Mouse (Mus musculus): ENCODE measurements around the gene Zfp326.

Zfp326 gene

DNA sequence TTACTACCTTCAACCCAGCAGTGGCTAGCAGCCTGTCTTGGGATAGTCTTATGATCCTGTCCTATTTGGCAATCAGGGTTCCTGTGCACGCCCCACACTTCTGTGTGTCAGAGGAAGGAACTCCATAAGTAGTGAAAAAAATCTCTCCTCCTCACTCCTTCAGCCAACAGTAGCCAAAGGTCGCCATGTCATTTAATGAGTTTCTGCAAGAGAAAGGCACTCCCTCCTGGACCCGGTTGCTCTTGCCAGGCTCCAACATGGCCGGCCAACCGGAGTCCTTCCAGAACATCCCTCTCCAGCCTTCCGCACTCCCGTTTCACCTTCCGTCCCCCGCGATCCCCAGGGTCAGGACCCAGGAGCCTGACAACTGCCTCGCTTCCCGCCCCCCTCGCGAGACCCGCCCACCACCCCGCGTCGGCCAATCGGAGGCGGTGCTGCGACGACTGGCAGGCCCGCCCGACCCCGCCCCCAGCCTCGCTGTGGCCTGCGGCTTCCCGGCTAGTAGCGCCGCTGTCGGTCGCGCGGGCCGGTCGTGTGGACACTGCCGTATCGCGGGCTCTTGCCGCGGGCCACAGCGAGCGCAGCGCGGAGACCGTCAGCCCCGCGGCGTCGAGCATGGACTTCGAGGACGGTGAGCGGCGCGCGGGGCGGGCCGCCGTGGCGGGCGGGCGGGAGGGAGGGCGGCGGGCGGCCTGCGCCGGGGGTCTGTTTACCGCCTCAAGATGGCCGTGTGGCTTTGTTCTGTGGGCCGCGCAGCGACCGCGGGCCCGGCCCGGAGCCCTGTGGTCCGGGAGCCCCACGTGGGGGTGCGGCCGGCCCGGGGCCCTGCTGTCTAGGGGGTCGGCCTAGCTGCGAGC lies at the start of gene Zfp326:
Gene Zfp326, plus strand, starts transcription at position 498 of the 857 bp plus-strand sequence.
- peak; percentile 98 for DNase-seq (ENCODE audit: low read depth, low spot score)

DNA sequence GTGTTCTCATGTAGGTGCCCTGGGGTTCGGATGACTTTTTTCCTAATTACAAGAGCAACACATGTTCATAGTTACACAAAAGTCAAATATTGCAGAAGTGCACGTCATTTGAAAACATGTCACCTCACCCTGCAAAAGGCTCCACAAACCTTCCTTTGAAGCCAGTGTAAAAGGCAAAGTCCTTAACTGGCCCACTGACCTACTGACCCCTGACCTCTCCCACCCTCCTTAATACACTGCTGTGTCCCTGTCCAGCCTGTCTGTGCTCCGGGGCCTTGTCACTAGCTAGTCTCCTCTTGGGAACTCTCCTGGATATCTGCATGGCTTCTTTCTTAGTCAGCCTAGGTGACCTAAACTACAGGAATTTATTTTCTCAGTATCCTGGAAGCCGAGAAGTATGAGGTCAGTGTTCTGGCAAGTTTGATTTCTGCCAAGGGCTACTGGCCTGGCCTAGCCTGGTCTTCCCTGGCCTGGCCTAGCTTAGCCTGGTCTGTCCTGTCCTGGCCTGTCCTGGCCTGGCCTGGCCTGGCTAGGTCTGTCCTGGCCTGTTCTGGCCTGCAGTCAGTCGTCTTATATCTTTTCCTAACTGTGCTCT lies 49.4 kb upstream of the Zfp326 start:
- no peak for DNase-seq (ENCODE audit: low read depth, low spot score)

DNA sequence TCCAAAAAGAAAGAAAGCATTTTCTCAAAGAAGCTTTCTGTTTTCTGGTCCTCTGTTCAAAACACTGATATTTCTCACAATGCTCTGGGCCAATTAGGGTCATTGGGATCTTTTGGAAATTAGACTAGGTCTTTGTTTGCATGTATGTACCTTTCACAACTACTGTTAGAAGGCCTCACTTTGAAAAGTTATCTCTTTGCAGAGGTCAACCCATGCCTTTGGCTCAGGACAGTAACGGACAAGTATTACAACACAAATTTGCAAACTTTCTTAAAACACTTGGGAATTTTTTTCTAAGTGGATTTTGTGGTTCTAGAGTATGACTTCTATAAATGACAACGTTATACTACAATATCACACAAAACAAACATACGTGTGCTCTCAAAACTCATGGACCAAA lies 48.3 kb upstream of the Zfp326 start:
- DNase-seq (ENCODE audit: low read depth, low spot score) = no peak

DNA sequence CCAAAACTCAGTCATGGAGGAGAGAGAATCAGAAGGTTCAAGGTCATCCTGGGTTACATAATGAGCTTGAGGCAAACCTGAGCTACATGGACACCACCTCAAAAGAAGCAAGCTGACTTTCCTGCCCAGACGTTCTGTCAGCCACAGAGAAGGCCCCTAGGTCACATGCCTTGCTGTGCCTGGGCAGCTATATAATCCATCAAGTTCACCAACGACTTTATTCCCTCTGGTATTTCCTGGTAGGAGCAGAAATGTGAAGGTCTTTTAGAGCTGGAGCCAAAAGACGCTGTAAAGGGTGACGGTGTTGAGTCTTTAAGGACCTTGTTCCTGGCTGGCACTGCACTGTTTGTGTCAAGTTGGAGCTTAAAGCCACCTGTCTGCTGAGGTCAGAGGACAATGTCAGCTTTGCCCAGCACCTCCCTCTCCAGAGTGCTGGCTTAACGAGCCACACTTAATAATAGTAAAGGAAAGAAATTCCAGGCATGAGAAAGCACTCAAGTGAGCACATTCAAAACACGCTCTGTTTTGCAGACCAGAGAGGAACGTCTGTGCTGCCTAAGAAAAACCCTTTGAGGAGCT lies 47.3 kb upstream of the Zfp326 start:
- DNase-seq (ENCODE audit: low read depth, low spot score) = peak; percentile 44

DNA sequence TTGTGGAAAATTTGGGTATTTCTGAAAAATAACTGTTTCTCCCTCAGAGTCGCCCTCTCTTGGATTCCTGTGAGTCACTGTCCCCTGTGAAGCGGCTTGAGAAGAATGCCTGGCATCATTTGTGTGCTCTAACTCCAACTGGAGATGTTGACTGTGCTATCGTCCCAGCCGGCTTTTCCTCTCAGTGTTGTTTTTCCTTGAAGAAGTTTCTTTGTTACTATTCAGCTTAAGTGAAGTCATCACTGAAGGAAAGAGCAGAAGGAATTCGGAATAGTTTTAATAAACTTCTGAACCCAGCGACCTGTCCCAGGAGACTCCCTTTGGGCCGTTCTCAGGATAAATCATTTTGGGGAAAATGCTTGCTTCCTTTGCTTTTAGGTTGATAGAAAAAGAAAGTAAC lies 44.2 kb upstream of the Zfp326 start:
- DNase-seq (ENCODE audit: low read depth, low spot score) = no peak

DNA sequence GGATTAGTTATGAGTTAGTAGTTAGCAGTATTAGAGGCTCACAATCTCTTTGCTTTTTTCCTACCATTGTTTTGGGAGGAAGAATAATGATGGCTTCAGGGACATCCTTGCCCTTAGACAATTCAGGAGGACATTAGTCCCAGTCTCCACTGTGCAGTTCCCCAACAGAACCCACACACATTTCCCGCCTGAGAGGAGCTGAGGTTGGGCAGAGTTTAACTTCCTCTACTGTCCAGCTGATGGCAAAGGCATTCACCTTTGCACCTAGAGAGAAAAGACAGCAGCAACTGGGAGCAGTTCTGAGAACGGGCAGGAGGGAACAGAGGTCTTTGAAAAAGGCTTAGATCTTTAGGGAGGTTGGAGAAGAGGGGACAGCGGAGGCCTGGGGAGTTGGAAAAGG lies 42.4 kb upstream of the Zfp326 start:
- DNase-seq (ENCODE audit: low read depth, low spot score) = no peak

DNA sequence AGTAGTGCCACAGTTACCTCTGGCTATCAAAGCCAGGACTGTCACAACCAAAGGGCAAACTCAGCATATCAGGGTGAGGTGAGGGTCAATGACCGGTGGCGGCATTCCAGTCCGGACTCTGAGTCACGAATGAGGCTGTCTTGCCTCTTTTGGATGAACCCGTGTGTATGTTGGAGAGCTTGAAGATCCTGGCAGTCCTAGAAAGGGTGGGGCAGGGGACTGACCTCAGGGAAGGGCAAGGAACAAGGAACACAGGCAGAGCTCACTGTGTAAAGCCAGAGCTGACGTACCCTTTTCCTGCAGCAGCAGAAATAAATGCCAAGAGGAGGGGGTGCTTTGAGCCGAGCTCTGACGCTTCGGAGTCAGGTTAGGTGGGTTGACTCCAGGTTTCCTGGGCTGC lies 40.4 kb upstream of the Zfp326 start:
- DNase-seq (ENCODE audit: low read depth, low spot score) = peak; percentile 56

DNA sequence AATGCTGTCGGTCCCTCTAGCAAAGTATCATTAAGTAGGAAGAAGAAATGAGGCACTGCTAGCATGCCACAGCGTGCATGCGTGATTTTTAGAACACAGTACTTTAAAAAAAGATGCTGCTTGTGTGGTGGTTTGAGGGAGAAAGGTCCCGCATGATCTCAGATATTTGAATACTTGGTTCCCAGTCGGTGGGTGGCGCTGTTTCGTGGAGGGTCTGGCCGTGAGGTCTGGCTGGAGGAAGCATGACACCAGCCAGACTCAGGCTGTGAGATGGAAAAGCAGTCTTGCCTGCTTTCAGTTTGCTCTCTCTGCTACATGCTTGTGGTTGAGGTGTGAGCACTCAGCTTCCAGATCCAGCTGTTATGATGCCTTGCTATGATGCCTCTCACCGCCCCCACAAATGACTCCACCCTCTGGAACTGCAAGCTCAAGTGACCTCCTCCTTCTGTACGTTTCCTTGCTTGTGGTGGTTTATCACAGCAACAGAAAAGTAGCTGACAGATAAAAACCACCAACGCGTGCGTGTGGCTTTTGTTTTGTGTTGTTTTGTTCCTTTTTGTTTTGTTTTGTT lies 36.5 kb upstream of the Zfp326 start:
- DNase-seq (ENCODE audit: low read depth, low spot score) = peak; percentile 54

DNA sequence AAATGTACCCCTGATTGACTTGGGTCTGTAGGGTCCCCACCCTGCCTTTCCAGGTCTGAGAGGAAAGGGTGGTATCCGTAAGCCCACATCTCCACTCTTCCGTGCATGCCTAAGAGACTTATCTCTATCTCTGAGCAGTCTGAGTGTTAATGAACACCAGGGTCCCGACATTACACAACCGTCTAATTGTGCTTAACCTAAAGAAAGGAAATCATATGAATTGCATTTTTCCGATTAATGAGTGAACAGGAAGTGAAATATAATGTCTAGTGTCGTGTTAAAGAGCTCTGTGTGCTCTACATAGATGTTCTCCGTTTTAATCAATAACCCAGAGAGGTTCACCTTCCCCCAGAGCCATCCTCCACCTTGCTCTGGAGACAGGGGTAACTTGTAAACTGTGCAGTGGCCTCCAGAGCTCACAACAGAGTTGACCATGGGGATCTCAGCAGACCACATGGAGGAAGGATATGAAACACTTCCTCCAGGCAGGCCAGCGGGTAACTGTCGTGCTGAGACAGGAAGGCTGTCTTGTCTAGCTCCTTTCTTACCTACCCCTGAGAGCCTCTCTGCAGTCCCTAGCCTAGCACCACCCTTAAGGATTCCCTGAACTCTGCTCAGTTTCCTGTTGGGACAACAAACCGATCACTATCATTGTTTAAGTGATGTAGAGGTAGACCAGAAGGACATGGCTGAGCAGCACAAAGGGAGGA lies 32.2 kb upstream of the Zfp326 start:
- no peak for DNase-seq (ENCODE audit: low read depth, low spot score)

DNA sequence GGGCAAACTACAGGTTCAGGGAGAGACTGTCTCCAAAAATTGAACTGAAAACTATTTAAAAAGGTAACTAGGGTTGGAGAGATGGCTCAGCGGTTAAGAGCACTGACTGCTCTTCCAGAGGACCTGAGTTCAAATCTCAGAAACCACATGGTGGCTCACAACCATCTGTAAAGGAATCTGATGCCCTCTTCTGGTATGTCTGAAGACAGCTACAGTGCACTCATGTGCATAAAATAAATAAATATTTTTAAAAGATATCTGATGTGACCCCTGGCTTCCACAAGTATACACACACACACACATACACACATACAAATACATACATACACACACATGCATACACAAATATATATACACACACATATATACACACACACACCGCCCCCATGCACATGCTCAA lies 31.3 kb upstream of the Zfp326 start:
- DNase-seq (ENCODE audit: low read depth, low spot score) = no peak

DNA sequence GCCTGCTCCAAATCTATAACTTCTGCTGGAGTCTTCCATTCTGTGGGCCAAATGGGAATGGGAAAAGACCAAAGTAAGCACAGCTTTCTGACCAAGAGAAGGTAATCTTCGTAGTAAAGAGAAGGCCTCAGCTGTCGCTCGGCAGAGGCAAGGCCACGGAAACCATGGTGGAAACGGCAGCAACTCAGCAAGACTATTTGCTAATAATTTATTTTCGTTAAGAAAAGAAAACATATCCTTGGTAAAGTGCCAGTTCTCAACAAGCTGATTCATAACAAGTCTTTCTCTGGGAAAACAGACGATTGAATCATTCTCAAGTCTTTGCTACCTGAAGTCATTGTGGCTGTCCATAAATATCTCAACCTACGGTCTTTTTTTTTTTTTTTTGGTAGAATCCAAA lies 28.6 kb upstream of the Zfp326 start:
- DNase-seq (ENCODE audit: low read depth, low spot score) = no peak

DNA sequence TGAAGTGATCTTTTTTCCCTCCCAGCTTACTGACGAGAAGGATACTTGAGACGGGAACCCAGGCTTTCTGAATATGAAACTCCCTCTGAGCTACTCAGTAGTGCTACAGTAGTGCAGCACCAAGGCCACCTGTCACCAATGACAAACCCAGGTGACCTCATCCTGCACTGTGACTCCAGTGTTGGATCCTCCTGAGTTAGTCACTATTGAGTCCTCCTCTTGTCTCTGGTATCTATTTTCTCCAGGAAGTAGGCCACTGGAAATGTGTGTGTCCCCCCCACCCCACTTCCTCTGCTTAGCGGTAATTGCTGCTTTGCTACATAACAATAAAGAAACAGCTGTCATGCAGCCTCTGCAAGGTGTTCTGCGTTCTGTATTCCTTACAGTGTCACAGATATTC lies 27.1 kb upstream of the Zfp326 start:
- DNase-seq (ENCODE audit: low read depth, low spot score) = no peak

DNA sequence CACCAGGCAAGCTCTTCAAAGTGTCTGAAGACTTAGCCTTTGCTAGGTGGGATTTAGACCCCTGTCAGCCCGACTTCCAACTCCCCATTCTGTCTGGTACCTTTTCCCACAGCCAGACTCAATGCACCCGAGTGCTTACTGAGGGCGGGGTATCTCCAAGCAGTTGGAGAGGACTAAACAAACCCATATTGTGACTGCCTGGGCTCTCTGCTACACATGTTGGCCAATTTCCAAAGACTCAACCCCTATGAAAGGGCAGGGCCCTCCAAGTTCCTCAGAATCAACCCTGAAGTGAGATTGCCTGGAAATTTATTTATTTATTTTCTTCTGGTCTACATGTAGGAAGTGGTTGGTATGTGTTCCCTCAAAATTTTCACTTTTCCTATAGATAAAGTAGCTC lies 26.7 kb upstream of the Zfp326 start:
- DNase-seq (ENCODE audit: low read depth, low spot score) = no peak

DNA sequence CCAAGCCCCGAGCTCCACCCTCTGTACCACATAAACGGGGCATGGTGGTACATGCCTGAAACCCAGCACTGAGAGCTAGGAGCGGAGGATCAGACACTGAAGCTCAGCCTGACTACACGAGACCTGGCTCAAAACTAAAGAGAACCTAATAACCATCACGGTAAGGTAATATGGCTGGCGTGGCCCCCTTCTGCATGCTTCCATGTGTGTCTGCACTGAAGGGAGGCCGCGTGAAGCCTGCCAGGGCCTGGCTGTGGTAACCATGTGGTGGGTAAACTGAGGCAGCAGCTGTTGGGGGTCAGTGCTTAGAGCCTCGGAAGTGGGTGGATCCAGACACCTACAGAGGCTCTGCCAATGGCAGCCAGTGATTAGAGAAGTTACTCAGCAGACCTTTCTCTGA lies 23.1 kb upstream of the Zfp326 start:
- no peak for DNase-seq (ENCODE audit: low read depth, low spot score)

DNA sequence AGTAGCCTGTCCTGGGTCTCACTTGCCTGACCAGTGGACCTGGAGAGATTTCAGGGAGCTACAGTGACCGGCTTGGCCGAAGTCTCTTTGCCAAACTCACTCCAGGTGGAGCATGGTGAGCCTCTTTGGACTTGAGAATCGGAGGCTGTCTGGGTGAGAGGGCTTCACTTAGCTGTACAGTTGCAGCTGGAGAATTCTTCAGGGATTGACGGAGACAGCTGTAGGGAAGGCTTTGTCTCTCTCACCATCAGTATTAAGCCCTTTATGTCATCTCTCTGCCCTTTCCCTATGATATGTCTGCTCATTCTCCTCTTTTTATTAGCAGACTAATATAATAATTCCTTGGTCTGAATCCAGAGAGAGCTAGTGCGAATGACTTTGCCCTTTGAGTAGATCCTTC lies 18.9 kb upstream of the Zfp326 start:
- DNase-seq (ENCODE audit: low read depth, low spot score) = no peak

DNA sequence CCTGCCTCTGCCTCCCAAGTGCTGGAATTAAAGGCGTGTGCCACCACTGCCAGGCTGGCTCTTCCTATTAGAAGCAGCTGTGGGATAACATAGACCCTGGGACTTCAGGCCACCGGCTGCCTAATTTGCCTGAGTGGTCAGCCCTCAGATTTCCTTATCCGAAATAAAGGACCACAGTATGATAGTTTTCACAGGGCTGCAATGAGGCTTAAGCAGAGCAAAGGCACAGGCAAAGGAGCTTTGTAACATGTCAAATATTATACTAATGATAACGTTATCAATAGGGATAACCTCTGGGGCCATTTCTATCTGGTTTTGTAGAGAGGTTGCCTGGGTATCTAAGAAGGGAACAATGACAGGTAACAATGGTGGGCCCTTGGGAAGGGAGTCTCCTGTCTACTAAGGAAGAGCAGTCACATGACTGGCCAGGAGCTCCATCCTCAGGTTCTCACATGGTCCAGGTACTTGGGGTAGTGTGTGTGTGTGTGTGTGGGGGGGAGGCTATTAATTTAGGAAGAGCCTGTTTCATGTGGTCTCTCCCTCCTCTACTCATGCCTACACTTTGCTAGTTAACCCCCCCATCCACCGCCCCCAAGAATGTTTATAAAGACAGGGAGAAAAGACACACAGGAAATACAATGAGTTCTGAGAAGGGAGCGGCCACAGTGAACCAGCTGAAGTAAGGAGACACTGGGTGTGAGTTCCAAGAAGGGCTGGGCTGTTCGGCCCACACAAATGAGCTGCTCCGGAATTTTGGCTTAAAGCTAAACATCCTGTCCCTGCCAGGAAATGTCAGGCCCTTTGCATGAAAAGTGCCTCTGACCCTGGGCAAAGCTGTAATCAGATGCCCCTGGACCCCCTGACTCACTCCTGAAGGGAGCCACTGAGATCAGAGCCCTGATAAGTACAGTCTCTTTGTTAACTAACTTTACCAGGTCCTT lies 17.3 kb upstream of the Zfp326 start:
- DNase-seq (ENCODE audit: low read depth, low spot score) = peak; percentile 37

DNA sequence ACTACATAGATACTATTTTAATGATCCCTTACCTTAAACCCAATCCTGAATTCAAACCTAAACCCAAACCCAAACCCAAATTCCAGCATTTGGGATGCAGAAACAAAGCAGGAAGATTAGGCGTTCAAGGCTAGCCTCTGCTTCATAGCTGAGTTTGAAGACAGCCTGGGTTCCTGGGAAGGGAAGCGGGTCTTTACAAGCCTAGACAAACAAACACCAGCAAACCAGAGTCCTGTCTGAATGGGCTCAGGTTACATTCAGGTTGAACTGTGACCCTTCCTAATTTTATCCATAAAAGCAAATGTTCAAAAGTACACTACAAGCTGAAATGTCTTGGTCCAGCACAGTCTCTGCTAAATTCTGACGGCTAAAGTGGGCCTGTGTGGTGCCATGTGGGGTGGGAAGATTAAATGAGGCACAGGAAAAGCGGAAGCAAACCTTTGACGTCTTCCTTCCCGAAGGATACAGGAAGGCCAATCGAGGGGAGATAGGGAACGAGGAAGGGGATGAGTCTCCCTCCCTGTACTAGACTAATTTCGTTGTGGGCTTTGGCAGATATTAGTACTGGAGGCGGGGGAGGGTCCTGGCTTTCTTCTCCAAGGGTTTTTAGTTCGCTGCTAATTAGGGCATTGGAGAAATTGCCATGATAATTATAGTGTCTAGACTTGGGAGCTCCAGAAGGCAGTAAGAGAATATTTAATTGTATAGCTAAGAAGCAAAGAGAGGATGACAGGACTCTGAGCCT lies 16.5 kb upstream of the Zfp326 start:
- DNase-seq (ENCODE audit: low read depth, low spot score) = no peak

DNA sequence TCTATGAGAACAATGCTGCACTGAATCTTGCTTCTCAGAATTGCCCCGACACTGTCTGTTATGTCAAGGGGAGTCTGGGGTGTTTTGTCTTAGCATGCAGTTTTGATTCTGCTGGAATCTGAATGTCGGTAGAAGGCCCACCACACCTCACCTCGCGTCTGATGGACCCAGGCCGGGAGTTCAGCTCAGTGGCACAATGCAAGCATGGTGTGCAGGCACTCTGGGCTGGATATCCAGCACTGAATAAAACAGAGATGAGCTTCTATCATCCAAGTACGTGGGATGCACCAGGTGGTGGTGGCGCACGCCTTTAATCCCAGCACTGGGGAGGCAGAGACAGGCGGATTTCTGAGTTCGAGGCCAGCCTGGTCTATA lies 15.9 kb upstream of the Zfp326 start:
- DNase-seq (ENCODE audit: low read depth, low spot score) = no peak

DNA sequence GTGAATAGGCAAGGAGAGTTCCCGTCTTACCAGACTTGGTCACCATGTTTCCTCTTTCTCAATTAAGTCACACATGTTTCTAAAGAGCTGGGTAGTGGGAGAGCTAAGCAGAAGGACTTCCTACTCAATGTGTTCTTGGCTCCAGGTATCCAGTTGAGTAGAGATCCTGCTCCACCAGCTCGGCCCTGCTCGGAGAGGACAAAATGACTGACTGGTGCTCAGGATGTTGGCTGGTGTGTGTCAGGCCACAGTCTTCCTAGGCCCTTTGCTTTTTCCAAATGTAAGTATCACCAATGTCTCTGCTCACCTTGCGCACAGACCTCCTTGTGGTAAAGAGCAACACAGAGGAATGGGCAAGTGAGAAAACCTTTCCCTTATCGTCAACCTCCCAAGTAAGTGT lies 14.7 kb upstream of the Zfp326 start:
- DNase-seq (ENCODE audit: low read depth, low spot score) = no peak

DNA sequence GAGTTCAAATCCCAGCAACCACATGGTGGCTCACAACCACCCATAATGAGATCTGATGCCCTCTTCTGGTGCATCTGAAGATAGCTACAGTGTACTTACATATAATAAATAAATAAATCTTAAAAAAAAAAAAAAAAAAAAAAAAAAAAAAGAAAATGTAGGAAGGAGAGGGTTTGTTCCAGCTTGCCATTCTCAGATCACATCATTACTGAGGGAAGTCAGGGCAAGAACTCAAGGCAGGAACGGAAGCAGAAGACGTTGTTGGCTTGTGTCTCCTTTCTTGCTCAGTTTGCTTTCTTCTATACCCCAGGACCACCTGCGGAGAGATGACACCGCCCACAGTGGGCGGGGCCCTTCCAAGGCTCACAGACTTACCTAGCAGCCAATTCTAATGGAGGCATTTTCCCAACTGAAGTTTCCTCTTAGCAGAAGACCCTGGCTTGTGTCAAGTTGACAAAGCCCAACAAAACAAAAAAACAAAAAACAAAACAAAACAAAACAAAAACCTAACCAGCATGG lies 11.2 kb upstream of the Zfp326 start:
- DNase-seq (ENCODE audit: low read depth, low spot score) = peak; percentile 77
